Comparison of ENCODE assay signal across 23 mouse cellular contexts in genomic region chr4:123705340-123705739, GRCm38 (mm10).
"Had no signal": no experiment of that assay in that cellular context is flagged by ENCODE, and none has a peak within 500 bp of the region (broad histone marks: within the 10 kb centered on the region; RNA-seq: fewer than 3 reads in every experiment).

No protein-coding gene starts in this region.

- H3K36me3 ChIP-seq: heart, embryonic 10.5 days; heart, embryonic 12.5 days; hindbrain, embryonic 10.5 days; hindbrain, embryonic 12.5 days; intestine, embryonic 15.5 days; kidney, embryonic 15.5 days; limb, embryonic 10.5 days; limb, embryonic 12.5 days; liver, embryonic 13.5 days had no signal

- H3K27ac ChIP-seq: gastrocnemius, adult 2 months; heart, embryonic 10.5 days; hindbrain, embryonic 10.5 days; hindbrain, embryonic 12.5 days; hindbrain, embryonic 14.5 days; intestine, embryonic 15.5 days; kidney, embryonic 15.5 days; kidney, postnatal 0 days; layer of hippocampus, adult 2 months; left cerebral cortex, adult 2 months; limb, embryonic 10.5 days; limb, embryonic 12.5 days; liver, embryonic 13.5 days had no signal

- DNase-seq: gastrocnemius, adult 2 months; gastrocnemius, postnatal 10 days; gastrocnemius, postnatal 25 days; heart, postnatal 10 days; heart, postnatal 4 days; kidney, adult 2 months; kidney, adult 9 months; kidney, postnatal 14 days; kidney, postnatal 4 days; liver; liver, embryonic 13.5 days had no signal

- H3K9ac ChIP-seq: heart, embryonic 12.5 days; hindbrain, embryonic 12.5 days; hindbrain, embryonic 14.5 days; intestine, embryonic 15.5 days; kidney, embryonic 15.5 days; limb, embryonic 12.5 days; liver, embryonic 13.5 days had no signal

- H3K27me3 ChIP-seq: heart, embryonic 12.5 days; hindbrain, embryonic 12.5 days; intestine, embryonic 15.5 days; kidney, embryonic 15.5 days; limb, embryonic 12.5 days had no signal

- H3K4me1 ChIP-seq: heart, embryonic 10.5 days; heart, embryonic 12.5 days; hindbrain, embryonic 10.5 days; hindbrain, embryonic 12.5 days; intestine, embryonic 15.5 days; kidney, embryonic 15.5 days; limb, embryonic 10.5 days; limb, embryonic 12.5 days; liver, embryonic 13.5 days had no signal

- H3K9me3 ChIP-seq: heart, embryonic 10.5 days; heart, embryonic 12.5 days; hindbrain, embryonic 10.5 days; hindbrain, embryonic 12.5 days; intestine, embryonic 15.5 days; kidney, embryonic 15.5 days; limb, embryonic 10.5 days; limb, embryonic 12.5 days; liver, embryonic 13.5 days had no signal

- H3K4me3 ChIP-seq: gastrocnemius, adult 2 months; heart, embryonic 10.5 days; heart, embryonic 12.5 days; hindbrain, embryonic 10.5 days; hindbrain, embryonic 12.5 days; intestine, embryonic 15.5 days; kidney, embryonic 15.5 days; layer of hippocampus, adult 2 months; left cerebral cortex, adult 2 months; limb, embryonic 10.5 days; limb, embryonic 12.5 days; liver, embryonic 13.5 days had no signal
